Mouse (Mus musculus): ENCODE measurements at regions not wholly inside any gene's neighbourhood (a gene's known extent, or its start where the extent isn't known, plus 50 kb on each side); places are given as distances from the start of the nearest gene placed in this dataset.
A peak's percentile ranks its signal among the peaks of the same experiment; 100 is the strongest.

DNA sequence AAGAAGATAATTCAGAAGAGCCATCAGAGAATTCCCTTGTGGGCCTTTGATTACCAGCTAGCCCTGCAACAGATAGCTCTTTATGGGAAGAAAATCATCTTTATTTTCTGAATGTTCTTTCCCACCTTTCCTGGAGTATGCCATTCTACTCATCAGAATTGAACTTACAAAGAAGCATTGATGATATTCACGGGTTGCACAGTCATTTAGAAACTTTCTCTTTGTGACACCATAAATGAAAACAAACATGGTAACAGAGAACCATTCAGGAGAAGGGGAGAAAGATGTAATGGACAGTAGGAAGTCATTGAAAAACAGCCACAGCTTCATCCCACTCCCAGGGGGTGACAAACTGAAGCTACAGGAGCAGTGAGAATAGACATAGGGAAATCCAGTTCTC, 243.6 kb upstream of the Atp11b start:
- no peak for TF ChIP-seq CTCF (IDR thresholded peaks at IDR 0.05; ENCODE audit: insufficient read depth, low read depth, low read length)
- TF ChIP-seq POLR2A (IDR thresholded peaks at IDR 0.05; ENCODE audit: insufficient read depth, low read depth, low read length): no peak

DNA sequence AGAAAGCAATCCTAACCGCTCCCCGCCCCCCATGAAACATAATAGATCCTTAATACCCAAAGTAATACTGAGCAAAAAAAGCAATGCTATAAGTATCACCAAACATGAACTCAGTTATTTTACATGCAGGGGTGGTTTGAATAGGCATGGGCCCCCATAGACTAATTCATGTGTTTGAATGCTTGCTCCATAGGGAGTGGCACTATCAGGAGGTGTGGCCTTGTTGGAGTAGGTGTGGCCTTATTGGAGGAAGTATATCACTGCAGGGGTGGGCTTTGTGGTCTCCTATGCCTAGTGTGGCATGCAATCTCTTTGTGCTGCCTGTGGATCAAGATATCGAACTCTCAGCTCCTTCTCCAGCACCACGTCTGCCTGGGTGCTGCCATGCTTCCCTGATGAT, 237.4 kb upstream of the Atp11b start:
- Histone ChIP-seq H3K4me1 (ENCODE audit: control insufficient read depth, insufficient read depth, low read length) (0 out of 2 replicates have a peak, but pooled peaks cover 2% of the 10 kb centered on the region), H3K27ac (ENCODE audit: insufficient read depth, low read depth, low read length) (no peak overlapping the region), H3K4me3 (ENCODE audit: insufficient read depth, low read depth, low read length) (no peak overlapping the region)
- 79% methylated on average over 4 of the region's 4 CpGs for WGBS
- TF ChIP-seq CTCF (IDR thresholded peaks at IDR 0.05; ENCODE audit: insufficient read depth, low read depth, low read length) (no peak), POLR2A (IDR thresholded peaks at IDR 0.05; ENCODE audit: insufficient read depth, low read depth, low read length) (no peak)

More for the DNA sequence above, 243.6 kb upstream of the Atp11b start:
- H3K4me1 ChIP-seq (ENCODE audit: control insufficient read depth, insufficient read depth, low read length): no peaks in the 10 kb centered on the region
- 49% methylated on average over 1 of the region's 1 CpGs for WGBS
- no peak overlapping the region for H3K4me3 ChIP-seq (ENCODE audit: insufficient read depth, low read depth, low read length)
- H3K27ac ChIP-seq (ENCODE audit: insufficient read depth, low read depth, low read length): no peak overlapping the region

DNA sequence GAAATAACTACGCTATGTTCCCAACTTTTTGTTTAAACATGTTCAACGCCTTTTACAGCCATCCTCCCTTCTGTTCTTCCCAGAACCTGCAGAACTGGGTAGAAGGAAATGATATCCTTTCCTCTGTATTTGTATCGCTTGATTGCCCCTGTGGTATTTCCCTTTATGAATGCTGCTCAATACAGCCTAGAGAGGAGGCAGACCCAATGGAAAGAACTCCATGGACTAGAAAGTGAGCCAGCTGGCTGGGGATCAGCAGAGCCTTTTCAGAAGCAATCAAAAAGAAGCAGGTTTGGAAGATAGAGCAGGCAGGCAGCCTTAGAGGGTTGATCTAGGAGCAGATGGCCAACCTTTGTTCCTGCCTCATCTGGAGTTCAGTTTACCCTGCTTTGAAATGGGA, 233.8 kb upstream of the Atp11b start:
- WGBS: 66% methylated on average over 3 of the region's 3 CpGs
- Histone ChIP-seq H3K4me3 (ENCODE audit: insufficient read depth, low read depth, low read length) (no peak overlapping the region), H3K27ac (ENCODE audit: insufficient read depth, low read depth, low read length) (no peak overlapping the region), H3K4me1 (ENCODE audit: control insufficient read depth, insufficient read depth, low read length) (0 out of 2 replicates have a peak, but pooled peaks cover 2% of the 10 kb centered on the region)
- TF ChIP-seq POLR2A (IDR thresholded peaks at IDR 0.05; ENCODE audit: insufficient read depth, low read depth, low read length) (no peak), CTCF (IDR thresholded peaks at IDR 0.05; ENCODE audit: insufficient read depth, low read depth, low read length) (no peak)

DNA sequence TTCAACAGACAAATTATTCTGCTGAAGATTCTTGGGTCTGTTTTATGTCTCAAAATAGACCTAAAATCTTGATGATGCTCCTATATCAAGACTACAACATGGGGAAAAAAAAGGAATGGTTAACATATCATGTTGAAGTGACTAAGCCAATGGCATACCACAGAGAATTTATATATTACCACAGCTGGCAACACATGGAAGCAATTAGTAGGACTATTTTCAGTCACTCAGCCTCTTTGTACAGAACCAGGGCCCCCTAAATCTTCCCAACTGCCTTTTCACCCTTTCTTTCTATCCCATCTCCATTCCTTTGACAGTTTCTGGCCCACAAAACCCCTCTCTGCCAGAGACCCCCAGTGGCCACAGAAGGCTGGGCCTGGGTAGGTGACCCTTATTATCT, 206.2 kb upstream of the Atp11b start:
- H3K4me1 ChIP-seq (ENCODE audit: control insufficient read depth, insufficient read depth, low read length): peaks cover 3% of the 10 kb centered on the region; the same call in 1 of the 2 replicates
- H3K27ac ChIP-seq (ENCODE audit: insufficient read depth, low read depth, low read length): no peak overlapping the region
- TF ChIP-seq CTCF (IDR thresholded peaks at IDR 0.05; ENCODE audit: insufficient read depth, low read depth, low read length) (no peak), POLR2A (IDR thresholded peaks at IDR 0.05; ENCODE audit: insufficient read depth, low read depth, low read length) (no peak)

DNA sequence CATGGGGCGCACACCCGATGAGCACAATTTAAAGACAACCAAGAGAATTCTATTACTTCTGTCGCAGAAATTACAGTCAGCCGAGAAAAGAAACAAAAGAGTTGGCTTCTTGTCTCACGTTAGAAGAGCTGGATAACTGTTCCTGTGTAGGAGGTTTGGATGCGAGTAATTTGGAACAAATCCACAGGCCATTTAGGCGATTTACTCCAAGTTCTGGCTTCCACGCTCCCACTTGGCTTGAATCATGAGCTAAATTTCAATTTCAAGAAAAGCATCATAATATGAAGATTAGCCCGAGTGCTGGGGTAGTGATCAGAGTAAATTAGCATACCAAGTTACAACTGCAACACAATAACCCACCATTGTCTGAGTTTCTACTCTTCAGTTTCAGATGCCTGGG, 202.1 kb upstream of the Atp11b start:
- no peak overlapping the region for H3K27ac ChIP-seq (ENCODE audit: insufficient read depth, low read depth, low read length)
- H3K4me3 ChIP-seq (ENCODE audit: insufficient read depth, low read depth, low read length): no peak overlapping the region
- WGBS: 33% methylated on average over 9 of the region's 9 CpGs
- peaks cover 3% of the 10 kb centered on the region; the same call in 1 of the 2 replicates for H3K4me1 ChIP-seq (ENCODE audit: control insufficient read depth, insufficient read depth, low read length)
- TF ChIP-seq POLR2A (IDR thresholded peaks at IDR 0.05; ENCODE audit: insufficient read depth, low read depth, low read length) (no peak), CTCF (IDR thresholded peaks at IDR 0.05; ENCODE audit: insufficient read depth, low read depth, low read length) (no peak)

More for the DNA sequence above, 206.2 kb upstream of the Atp11b start:
- no peak overlapping the region for H3K4me3 ChIP-seq (ENCODE audit: insufficient read depth, low read depth, low read length)

DNA sequence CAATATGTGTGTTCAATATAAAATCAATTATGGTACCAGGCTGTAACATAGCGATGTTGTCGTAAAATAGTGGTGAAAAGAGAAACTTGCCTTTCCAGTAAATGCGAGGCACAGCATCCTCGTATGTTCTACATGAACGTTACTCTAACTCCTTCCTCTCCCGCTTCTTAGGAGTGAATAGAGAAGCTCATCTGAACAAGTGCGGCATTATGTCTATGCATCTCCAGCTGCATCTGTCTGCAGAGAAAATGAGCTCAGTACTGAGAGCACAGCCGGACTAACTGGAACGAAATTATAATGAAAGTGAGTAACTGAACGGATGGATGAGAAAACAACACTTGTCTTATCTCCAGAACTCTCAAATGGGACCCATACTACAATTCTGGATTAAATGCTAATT, 193.5 kb upstream of the Atp11b start:
- 62% methylated on average over 10 of the region's 10 CpGs for WGBS
- Histone ChIP-seq H3K4me3 (ENCODE audit: insufficient read depth, low read depth, low read length) (no peak overlapping the region), H3K27ac (ENCODE audit: insufficient read depth, low read depth, low read length) (no peak overlapping the region), H3K4me1 (ENCODE audit: control insufficient read depth, insufficient read depth, low read length) (no peaks in the 10 kb centered on the region)
- no peak for TF ChIP-seq CTCF (IDR thresholded peaks at IDR 0.05; ENCODE audit: insufficient read depth, low read depth, low read length)
- TF ChIP-seq POLR2A (IDR thresholded peaks at IDR 0.05; ENCODE audit: insufficient read depth, low read depth, low read length): no peak

DNA sequence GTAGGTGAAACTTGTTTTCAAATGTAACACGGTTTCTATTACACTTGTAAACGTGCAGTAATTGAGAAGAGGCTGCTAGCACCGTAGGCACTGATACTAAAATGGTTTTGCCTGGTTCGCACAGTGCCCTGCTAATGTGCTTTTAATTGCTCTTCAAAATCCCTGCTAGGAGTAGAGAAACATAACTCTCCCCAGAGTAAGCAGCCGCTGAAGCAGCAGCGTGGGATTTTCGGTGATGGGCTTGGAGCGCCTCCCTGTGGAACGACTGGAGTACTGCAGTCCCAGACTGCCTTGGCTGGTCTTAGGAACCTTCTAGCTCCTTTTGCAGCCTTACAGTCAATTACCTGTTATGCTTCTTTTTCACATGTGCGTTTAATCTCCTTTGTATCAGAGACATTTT, 179.5 kb upstream of the Atp11b start:
- no peak overlapping the region for H3K4me3 ChIP-seq (ENCODE audit: insufficient read depth, low read depth, low read length)
- no peak overlapping the region for H3K27ac ChIP-seq (ENCODE audit: insufficient read depth, low read depth, low read length)
- TF ChIP-seq POLR2A (IDR thresholded peaks at IDR 0.05; ENCODE audit: insufficient read depth, low read depth, low read length) (no peak), CTCF (IDR thresholded peaks at IDR 0.05; ENCODE audit: insufficient read depth, low read depth, low read length) (peak; percentile 80)
- no peaks in the 10 kb centered on the region for H3K4me1 ChIP-seq (ENCODE audit: control insufficient read depth, insufficient read depth, low read length)
- WGBS: 9% methylated on average over 10 of the region's 10 CpGs
